Mouse (Mus musculus) lung, postnatal 25 days (tissue): Measurements from ENCODE around the gene Stil.
"Not testable (repeated sequence)": the region's sequence is repeated elsewhere in the genome, so short reads cannot be mapped to it uniquely, and the experiment has no call there.

Experiments
- DNase-seq: peaks from one replicate; pipeline ENCODE4 v3.0.0; 2022; ENCODE audit warnings: low spot score

Gene Stil

GRCm38 (mm10) chr4:114999773-115000428 is at the start of gene Stil:
TSS of gene Stil (plus strand) at chr4:115000159.
- DNase-seq = peak; percentile 98

GRCm38 (mm10) chr4:114953172-114953571 is 46.8 kb upstream of the Stil start:
- DNase-seq = no peak

GRCm38 (mm10) chr4:114957403-114957802 is 42.6 kb upstream of the Stil start:
- no peak for DNase-seq

GRCm38 (mm10) chr4:114958231-114958630 is 41.7 kb upstream of the Stil start:
- DNase-seq = no peak

GRCm38 (mm10) chr4:114958786-114959185 is 41.2 kb upstream of the Stil start:
- no peak for DNase-seq

- no peak for DNase-seq
Measured at GRCm38 (mm10) chr4:114959533-114959932, 40.4 kb upstream of the Stil start.

GRCm38 (mm10) chr4:114960881-114961280 is 39.1 kb upstream of the Stil start:
- DNase-seq = not testable (repeated sequence)

- peak; percentile 23 for DNase-seq
Measured at GRCm38 (mm10) chr4:114970736-114971135, 29.2 kb upstream of the Stil start.

GRCm38 (mm10) chr4:114973229-114973740 is 26.7 kb upstream of the Stil start:
- no peak for DNase-seq

GRCm38 (mm10) chr4:114982619-114983018 is 17.3 kb upstream of the Stil start:
- no peak for DNase-seq

GRCm38 (mm10) chr4:114983020-114983419 is 16.9 kb upstream of the Stil start:
- peak; percentile 33 for DNase-seq

GRCm38 (mm10) chr4:114986211-114986590 is 13.8 kb upstream of the Stil start:
- no peak for DNase-seq

GRCm38 (mm10) chr4:114986591-114987432 is 13.1 kb upstream of the Stil start, which contains the start of gene Cmpk1:
TSS of gene Cmpk1 (minus strand) at chr4:114987241.
- DNase-seq = peak; percentile 89

- DNase-seq = no peak
Measured at GRCm38 (mm10) chr4:114994218-114994617, 5.7 kb upstream of the Stil start.

GRCm38 (mm10) chr4:114997051-114997450 is 2.9 kb upstream of the Stil start:
- peak; percentile 51 for DNase-seq

- peak; percentile 8 for DNase-seq
Measured at GRCm38 (mm10) chr4:114999445-114999772, 550 bp upstream of the Stil start.

- no peak for DNase-seq
Measured at GRCm38 (mm10) chr4:115000429-115000795, 453 bp downstream of the Stil start.

- no peak for DNase-seq
Measured at GRCm38 (mm10) chr4:115014276-115014675, 14.3 kb downstream of the Stil start.

GRCm38 (mm10) chr4:115019997-115020396 is 20.0 kb downstream of the Stil start:
- DNase-seq = no peak

- DNase-seq = no peak
Measured at GRCm38 (mm10) chr4:115035043-115035442, 35.1 kb downstream of the Stil start.

GRCm38 (mm10) chr4:115038242-115038641 is 38.3 kb downstream of the Stil start:
- DNase-seq = peak; percentile 42

GRCm38 (mm10) chr4:115045621-115046020 is 45.7 kb downstream of the Stil start:
- DNase-seq = no peak

- DNase-seq = peak; percentile 66
Measured at GRCm38 (mm10) chr4:115047750-115048149, 47.8 kb downstream of the Stil start.
